Mouse (Mus musculus): ENCODE measurements at regions not wholly inside any gene's neighbourhood (a gene's known extent, or its start where the extent isn't known, plus 50 kb on each side); places are given as distances from the start of the nearest gene placed in this dataset.

DNA sequence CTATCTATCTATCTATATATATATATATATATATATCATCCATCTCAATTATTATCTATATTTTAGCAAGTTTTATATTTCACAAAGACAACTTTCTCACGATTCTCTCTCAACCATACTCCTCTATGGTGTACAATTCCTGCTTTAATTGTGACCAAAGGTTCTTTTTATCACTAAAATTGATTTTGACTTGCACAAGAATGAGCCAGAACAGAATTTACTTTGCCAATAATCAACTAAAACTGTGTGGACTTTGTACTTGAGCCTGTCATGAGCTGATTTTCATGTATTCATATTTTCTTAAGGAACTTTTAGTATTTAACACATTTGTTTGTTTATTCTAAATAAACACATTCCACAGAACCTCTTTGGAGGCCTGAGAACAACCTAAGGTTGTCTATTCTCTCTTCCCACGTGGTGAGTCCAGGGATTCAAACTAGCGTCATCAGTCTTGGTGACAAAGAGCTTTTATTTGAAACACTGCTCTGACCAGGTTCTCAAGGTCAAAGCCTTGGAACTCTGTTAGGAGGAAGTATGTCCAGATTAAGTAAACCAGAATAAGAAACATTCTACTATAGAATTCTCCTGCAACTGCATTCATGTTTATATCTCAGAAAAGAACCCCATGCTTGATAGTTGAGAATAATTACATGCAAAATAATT lies 207.7 kb downstream of the Gm11146 start:
- TF ChIP-seq CEBPB (IDR thresholded peaks at IDR 0.05; ENCODE audit: low read depth): no peak
- TF ChIP-seq CTCF (IDR thresholded peaks at IDR 0.05; ENCODE audit: control insufficient read depth, insufficient read depth, insufficient read length): no peak
- TF ChIP-seq USF1 (IDR thresholded peaks at IDR 0.05; ENCODE audit: low read depth): no peak
